Mouse (Mus musculus): ENCODE measurements around the gene Vwf.

DNA sequence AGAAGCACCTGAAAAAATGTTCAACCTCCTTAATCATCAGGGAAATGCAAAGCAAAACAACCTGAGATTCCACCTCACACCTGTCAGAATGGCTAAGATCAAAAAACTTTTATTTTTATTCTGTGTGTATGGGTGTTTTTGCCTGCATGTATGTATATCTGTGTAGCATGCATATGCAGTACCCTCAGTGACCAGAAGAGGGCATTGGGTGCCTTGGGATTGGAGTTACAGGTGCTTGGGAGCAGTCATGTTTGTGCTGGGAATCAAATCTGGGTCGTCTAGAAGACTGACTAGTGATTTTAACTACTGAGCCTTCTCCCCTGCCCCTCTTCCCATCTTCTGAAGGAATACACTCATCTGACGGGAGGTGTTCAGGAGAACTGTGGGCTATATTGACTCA lies 179.8 kb downstream of the Vwf start:
- TF ChIP-seq CTCF (IDR thresholded peaks at IDR 0.05; ENCODE audit: insufficient read depth, low read length) (no peak), POLR2A (IDR thresholded peaks at IDR 0.05; ENCODE audit: borderline replicate concordance, extremely low read depth, low read depth, low read length) (no peak)

Measured in lung, adult 2 months (tissue).